In the genomic region with DNA sequence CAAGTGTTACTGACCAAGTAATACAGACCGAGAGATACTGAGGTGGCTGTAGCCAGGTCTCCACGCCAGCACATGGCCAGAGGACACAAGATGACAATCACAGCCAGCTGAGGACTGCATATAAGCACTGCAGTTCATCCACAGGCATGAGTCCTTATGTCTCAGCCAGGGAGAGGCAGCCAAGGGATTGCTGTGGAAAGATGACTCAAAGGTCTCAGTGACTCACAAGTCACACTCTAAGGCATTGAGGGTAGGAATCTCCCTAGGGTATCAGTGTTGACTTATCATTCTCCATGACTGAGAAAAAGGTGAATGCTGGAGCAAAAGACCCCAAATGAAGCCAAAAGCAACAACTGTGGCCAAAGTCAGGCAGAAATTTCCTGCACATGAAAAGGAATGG, we compare ENCODE assay signal across 13 mouse cellular contexts. TPM values are rescaled to one million over a fixed set of nuclear protein-coding genes. Genes with fewer than 3 reads are reported as not detected.
"Had no signal": no experiment of that assay in that cellular context is flagged by ENCODE, and none has a peak within 500 bp of the region (broad histone marks: within the 10 kb centered on the region; RNA-seq: fewer than 3 reads in every experiment).

No protein-coding gene starts in this region.

- ATAC-seq: liver, embryonic 12.5 days; midbrain, embryonic 13.5 days; midbrain, embryonic 16.5 days had no signal

- DNase-seq: kidney, postnatal 25 days; layer of hippocampus, adult 9-11 months; liver; lung, adult 18-20 months; lung, postnatal 10 days; lung, postnatal 36 days; thymus, adult 18-20 months; thymus, postnatal 36 days had no signal

RNA-seq across cellular contexts. Expression of a gene that starts 22.0 kb away (rescaled TPM):
- total RNA-seq: monocyte, adult 5-6 weeks; neutrophil, adult 5-6 weeks had no signal
